Mouse (Mus musculus) liver, postnatal 0 days (tissue): ENCODE results near the gene Mbl2. TPM values are rescaled to one million over a fixed set of nuclear protein-coding genes. Genes with fewer than 3 reads are reported as not detected.
A peak's percentile ranks its signal among the peaks of the same experiment; 100 is the strongest.

Experiments used
- ATAC-seq: fragments of 200-750 bp; cut with Nextera tagmentation; 2 replicates; pipeline ENCODE4 v1.8.0; 2017; ENCODE audit warnings: mild to moderate bottlenecking, moderate library complexity
- DNase-seq: peaks from one replicate; pipeline ENCODE4 v3.0.0-alpha.2; 2016
- H3K27ac ChIP-seq: fragments of 300-500 bp; sonication (generic); 2 replicates; pipeline ENCODE4 v1.5.1; 2014; ENCODE audit warnings: antibody characterized with exemption, moderate library complexity, mild to moderate bottlenecking, low read depth
- H3K27me3 ChIP-seq: fragments of 300-500 bp; sonication (generic); 2 replicates; pipeline ENCODE4 v1.6.1; 2014; ENCODE audit warnings: low read length, control low read depth, mixed read lengths; ENCODE audit not compliant: insufficient read depth
- H3K36me3 ChIP-seq: fragments of 300-500 bp; sonication (generic); replicated peaks from 2 replicates; pipeline ENCODE4 v1.6.1; 2014; ENCODE audit warnings: mild to moderate bottlenecking, control low read depth, low read length, moderate library complexity, mixed read lengths; ENCODE audit not compliant: insufficient read depth
- H3K4me1 ChIP-seq: fragments of 300-500 bp; sonication (generic); 2 replicates; pipeline ENCODE4 v1.6.1; 2014; ENCODE audit warnings: antibody characterized with exemption, mild to moderate bottlenecking, control low read depth; ENCODE audit not compliant: insufficient read depth
- H3K4me2 ChIP-seq: fragments of 300-500 bp; sonication (generic); 2 replicates; pipeline ENCODE4 v1.6.1; 2014; ENCODE audit warnings: low read depth, mild to moderate bottlenecking, low read length, moderate library complexity, mixed read lengths
- H3K4me3 ChIP-seq: fragments of 300-500 bp; sonication (generic); 2 replicates; pipeline ENCODE4 v1.5.1; 2014; ENCODE audit warnings: low read depth, low read length
- H3K9ac ChIP-seq: fragments of 300-500 bp; sonication (generic); replicated peaks from 2 replicates; pipeline ENCODE4 v1.6.1; 2014; ENCODE audit warnings: mild to moderate bottlenecking, moderate library complexity
- H3K9me3 ChIP-seq: fragments of 300-500 bp; sonication (generic); 2 replicates; pipeline ENCODE4 v1.6.1; 2016; ENCODE audit warnings: mild to moderate bottlenecking, control low read depth, low read length, mixed read lengths
- CTCF ChIP-seq: sonication (generic); IDR thresholded peaks from 2 replicates; pipeline ENCODE4 v1.5.1; 2016; ENCODE audit warnings: antibody characterized with exemption, low read depth
- EP300 ChIP-seq: IDR thresholded peaks from 2 replicates; pipeline ENCODE4 v1.6.1; 2016; ENCODE audit warnings: antibody characterized with exemption, low read depth, mild to moderate bottlenecking
- WGBS: fragments of 180-500 bp; shearing (Covaris S2); extraction: QIAGEN DNeasy Blood & Tissue Kit; methylation state at CpG from one replicate; pipeline ENCODE4 v1.1.7; 2014; ENCODE audit not compliant: insufficient replicate concordance; 5-methylcytosine and 5-hydroxymethylcytosine counted together
- polyA plus RNA-seq: library from polyadenylated mRNA; unstranded; fragments of >200 nt; fragmentation: Nextera tagmentation; extraction: Ambion mirVana; gene quantifications from 2 replicates; pipeline ENCODE4 v1.2.1, GENCODE M21; 2015

Mbl2 gene
- polyA plus RNA-seq = 212 and 278 TPM in 2 replicates

DNA sequence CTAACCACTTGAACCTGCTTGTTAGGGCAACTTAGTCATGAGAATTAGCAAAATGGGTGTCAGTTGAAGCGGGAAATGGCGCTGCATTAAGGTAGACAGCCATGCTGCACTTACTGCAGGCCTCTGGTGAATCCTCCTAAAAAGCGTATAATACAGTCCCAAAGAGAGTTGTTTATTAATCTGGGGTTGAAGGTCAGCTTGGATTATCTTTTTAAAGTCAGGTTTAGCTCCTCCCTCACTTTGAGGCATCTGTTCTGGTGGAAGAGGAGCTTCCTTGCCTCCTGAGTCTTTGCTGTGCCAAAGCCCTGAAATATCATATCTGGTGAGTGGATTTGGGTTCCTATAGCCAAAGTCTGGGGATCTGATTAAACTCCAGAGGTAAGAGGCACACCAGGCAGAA is at the start of gene Mbl2:
TSS of gene Mbl2 (plus strand) at position 252 of the 400 bp plus-strand sequence.
- H3K9me3 ChIP-seq = no peaks in the 10 kb centered on the region
- peak within 1 kb of the TSS; percentile 39; the same call in 1 of the 2 replicates for H3K9ac ChIP-seq
- peak within 1 kb of the TSS; percentile 13; the same call in 1 of the 2 replicates for H3K4me3 ChIP-seq
- no peaks in the 10 kb centered on the region for H3K36me3 ChIP-seq
- H3K4me2 ChIP-seq = peak within 1 kb of the TSS; percentile 52
- WGBS = 74% methylated on average over 3 of the region's 3 CpGs
- H3K27ac ChIP-seq = no peak within 1 kb of the TSS
- H3K4me1 ChIP-seq = 0 out of 2 replicates have a peak, but pooled peaks cover 3% of the 10 kb centered on the region
- no peaks in the 10 kb centered on the region for H3K27me3 ChIP-seq
- no peak for TF ChIP-seq CTCF
- TF ChIP-seq EP300 = no peak
- no peak for ATAC-seq
- no peak for DNase-seq

DNA sequence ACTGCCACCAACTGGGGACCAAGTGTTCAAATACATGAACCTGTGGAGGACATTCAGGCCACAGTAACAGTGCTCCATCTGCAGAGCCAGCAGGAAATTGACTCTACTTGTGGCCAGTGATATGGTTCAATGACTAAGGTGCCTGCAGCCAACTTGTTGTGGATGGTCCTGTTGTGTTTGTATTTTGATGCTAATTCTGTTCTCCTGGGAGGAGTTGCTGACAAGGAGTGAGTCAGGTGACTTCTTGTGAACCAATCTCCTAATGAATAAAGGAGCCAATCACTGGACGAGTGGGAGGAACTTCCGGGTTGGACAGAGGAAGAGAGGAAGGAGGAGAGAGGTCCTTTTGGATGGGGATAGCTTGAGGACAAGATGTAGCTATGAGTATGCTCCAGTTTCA is 47.2 kb upstream of the Mbl2 start:
- TF ChIP-seq EP300 (no peak), CTCF (no peak)
- WGBS = 66% methylated on average over 2 of the region's 2 CpGs
- no peak for DNase-seq

DNA sequence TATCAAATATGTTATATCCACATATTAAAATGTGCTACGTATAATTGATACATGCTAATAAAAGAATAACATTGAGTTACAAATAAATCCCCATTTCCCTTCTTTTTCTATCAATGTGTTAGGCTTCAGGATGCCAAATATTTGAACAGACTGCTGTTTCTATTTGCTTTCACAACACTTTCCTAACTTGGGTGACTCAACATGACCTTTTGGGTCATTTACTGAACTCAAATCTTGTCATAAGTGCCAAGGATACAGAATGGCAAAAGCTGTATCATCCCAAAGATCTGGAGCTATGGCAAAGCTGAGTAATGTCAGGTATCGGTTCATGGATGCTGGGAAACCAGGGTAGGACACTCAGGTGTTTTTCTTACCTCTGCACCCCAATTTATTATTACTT is 45.5 kb upstream of the Mbl2 start:
- no peaks in the 10 kb centered on the region for H3K27me3 ChIP-seq
- WGBS = 47% methylated on average over 2 of the region's 2 CpGs
- no peak overlapping the region for H3K9ac ChIP-seq
- H3K4me2 ChIP-seq = no peak overlapping the region; the same call in 1 of the 2 replicates
- no peaks in the 10 kb centered on the region for H3K4me1 ChIP-seq
- H3K4me3 ChIP-seq = no peak overlapping the region
- no peaks in the 10 kb centered on the region for H3K9me3 ChIP-seq
- TF ChIP-seq CTCF (no peak), EP300 (peak; percentile 58)
- no peak for DNase-seq
- peak; percentile 70 for ATAC-seq
- H3K36me3 ChIP-seq = no peaks in the 10 kb centered on the region
- H3K27ac ChIP-seq = peak overlapping the region; percentile 51; the same call in 1 of the 2 replicates

More for the DNA sequence above, 47.2 kb upstream of the Mbl2 start:
- Histone ChIP-seq H3K4me1 (no peaks in the 10 kb centered on the region), H3K36me3 (no peaks in the 10 kb centered on the region), H3K27me3 (no peaks in the 10 kb centered on the region), H3K27ac (no peak overlapping the region), H3K4me2 (no peak overlapping the region), H3K4me3 (no peak overlapping the region), H3K9me3 (no peaks in the 10 kb centered on the region), H3K9ac (no peak overlapping the region)
- ATAC-seq = no peak

DNA sequence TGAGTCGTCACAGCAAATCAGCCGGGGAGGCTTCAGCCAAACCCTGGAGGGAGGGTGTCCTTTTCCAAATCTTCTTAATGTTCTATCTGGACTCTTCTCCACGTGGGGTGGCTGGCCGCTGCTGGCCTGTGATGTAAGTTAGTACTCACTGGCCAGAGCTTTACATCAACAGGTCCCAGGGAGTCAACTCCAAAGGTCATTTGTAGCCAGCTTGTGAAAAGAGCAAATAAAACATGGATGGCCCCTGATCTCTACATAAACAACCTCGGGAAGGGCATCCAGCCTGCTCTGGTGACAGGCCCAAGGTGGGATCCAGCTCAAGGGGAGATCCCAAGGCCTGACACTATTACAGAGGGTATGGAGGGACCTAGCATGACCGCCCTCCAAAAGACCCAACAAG is 37.7 kb upstream of the Mbl2 start:
- peak; percentile 98 for ATAC-seq

DNA sequence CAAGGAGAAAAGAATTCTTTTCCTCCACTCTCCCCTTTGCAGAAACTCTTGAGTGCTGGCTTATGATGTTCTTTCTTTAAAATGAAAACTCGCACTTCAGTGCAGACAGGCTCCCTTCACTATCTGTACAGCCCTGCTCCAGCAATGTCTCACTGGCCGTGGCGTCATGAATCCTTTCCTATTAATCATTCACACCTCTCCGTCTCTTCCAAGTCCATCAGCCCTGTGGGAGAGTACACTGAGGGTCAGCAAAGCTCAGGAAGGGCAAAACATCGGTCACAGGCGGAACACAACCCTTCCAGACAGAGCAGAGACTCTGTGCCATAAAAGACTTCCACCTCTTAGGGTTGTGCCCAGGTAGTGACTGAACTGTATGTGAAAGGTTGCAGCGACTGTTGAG is 30.6 kb upstream of the Mbl2 start:
- H3K27ac ChIP-seq = peak overlapping the region; percentile 71
- H3K9ac ChIP-seq = no peak overlapping the region
- H3K9me3 ChIP-seq = no peaks in the 10 kb centered on the region
- H3K36me3 ChIP-seq = no peaks in the 10 kb centered on the region
- no peak overlapping the region for H3K4me3 ChIP-seq
- no peak for TF ChIP-seq CTCF
- DNase-seq (peak; percentile 37), ATAC-seq (peak; percentile 96)
- 53% methylated on average over 7 of the region's 7 CpGs for WGBS
- H3K27me3 ChIP-seq = no peaks in the 10 kb centered on the region
- H3K4me1 ChIP-seq = 0 out of 2 replicates have a peak, but pooled peaks cover 2% of the 10 kb centered on the region
- H3K4me2 ChIP-seq = no peak overlapping the region

More for the DNA sequence above, 37.7 kb upstream of the Mbl2 start:
- TF ChIP-seq CTCF = no peak
- TF ChIP-seq EP300 = peak; percentile 73
- Histone ChIP-seq H3K27ac (peak overlapping the region; percentile 89), H3K4me3 (no peak overlapping the region), H3K27me3 (no peaks in the 10 kb centered on the region), H3K4me1 (no peaks in the 10 kb centered on the region), H3K36me3 (no peaks in the 10 kb centered on the region), H3K4me2 (no peak overlapping the region), H3K9ac (no peak overlapping the region), H3K9me3 (no peaks in the 10 kb centered on the region)
- peak; percentile 52 for DNase-seq
- WGBS = 48% methylated on average over 6 of the region's 6 CpGs

DNA sequence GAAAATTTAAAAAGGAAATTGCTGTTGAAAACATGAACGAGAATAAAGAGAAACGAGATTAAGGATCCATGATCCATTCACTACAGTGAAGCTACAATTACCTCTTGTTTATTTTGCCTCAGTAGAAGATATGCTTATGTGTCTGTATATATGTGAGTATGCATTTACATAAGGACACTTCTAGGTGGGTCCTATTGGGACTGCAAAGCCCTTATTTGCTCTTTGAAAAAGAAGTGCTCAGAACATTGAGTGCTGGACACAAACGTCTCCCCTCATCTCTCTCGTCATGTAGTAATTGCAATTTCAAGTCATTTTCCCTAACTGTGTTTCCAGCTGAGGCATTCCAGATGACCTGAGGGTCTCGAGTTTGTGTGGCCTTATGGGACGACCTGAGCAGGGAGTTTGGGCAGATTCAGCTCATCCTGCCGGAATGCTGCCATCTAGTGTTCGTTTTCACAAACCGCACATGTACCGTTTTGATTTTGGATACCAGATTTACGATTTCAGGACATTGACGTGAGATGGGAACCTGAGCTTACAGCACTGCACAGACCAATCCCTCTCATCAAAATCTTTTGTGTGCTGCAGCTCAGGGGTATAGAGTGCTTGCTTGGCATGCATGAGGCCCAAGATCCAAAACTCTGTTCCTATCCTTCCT is 27.5 kb upstream of the Mbl2 start:
- Histone ChIP-seq H3K9me3 (no peaks in the 10 kb centered on the region), H3K4me2 (no peak overlapping the region), H3K27me3 (no peaks in the 10 kb centered on the region), H3K36me3 (no peaks in the 10 kb centered on the region), H3K9ac (no peak overlapping the region), H3K4me3 (no peak overlapping the region), H3K27ac (no peak overlapping the region), H3K4me1 (0 out of 2 replicates have a peak, but pooled peaks cover 2% of the 10 kb centered on the region)
- 15% methylated on average over 12 of the region's 12 CpGs for WGBS
- peak; percentile 89 for TF ChIP-seq CTCF
- no peak for TF ChIP-seq EP300
- ATAC-seq (no peak), DNase-seq (peak; percentile 49)
